Mouse (Mus musculus): ENCODE data around the gene Prss43.
A peak's percentile ranks its signal among the peaks of the same experiment; 100 is the strongest.
"Not testable (repeated sequence)": the region's sequence is repeated elsewhere in the genome, so short reads cannot be mapped to it uniquely, and the experiment has no call there.

Prss43 gene

GRCm38 (mm10) chr9:110826390-110826789 is at the start of gene Prss43:
Gene Prss43, plus strand, starts transcription at chr9:110826690.
- no peak for DNase-seq (ENCODE audit: low read depth, low spot score)

- DNase-seq (ENCODE audit: low read depth, low spot score) = no peak
These were observed 48.4 kb upstream of the Prss43 start for GRCm38 (mm10) chr9:110778100-110778499.

- DNase-seq (ENCODE audit: low read depth, low spot score) = no peak
These were observed 47.9 kb upstream of the Prss43 start for GRCm38 (mm10) chr9:110778559-110778958.

DNA sequence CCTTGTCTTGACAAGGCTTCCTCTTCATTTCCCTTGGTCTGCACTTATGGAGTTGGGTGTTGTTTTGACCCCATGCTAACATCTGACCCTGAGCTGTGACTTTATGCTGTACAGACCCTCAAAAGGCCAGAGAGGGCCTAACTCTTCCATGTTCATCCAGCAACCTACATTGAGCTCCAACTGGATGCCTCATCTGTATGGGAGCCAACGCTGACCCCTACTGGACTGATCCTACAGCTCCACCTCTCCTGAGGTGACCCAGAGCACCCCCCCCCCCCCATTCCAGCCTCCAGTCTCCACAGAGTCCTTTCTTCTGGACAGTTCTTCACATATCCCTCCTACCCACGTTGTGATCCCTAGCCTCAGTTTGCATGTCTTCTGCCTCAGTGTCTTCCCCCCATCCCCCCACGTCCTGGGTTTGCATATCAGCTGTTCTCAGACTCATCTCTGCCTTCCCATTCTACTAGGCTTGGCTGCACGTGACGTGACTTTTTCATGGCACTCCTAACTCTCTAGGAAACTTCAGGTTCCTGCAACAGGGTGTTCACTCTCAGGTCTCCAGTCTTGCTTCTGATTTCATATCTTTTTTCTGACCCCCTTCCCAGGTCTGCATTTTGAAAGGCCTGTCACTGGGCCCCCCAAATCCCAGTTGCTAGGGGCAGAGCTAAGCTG is 47.1 kb upstream of the Prss43 start:
- peak; percentile 48 for DNase-seq (ENCODE audit: low read depth, low spot score)

DNA sequence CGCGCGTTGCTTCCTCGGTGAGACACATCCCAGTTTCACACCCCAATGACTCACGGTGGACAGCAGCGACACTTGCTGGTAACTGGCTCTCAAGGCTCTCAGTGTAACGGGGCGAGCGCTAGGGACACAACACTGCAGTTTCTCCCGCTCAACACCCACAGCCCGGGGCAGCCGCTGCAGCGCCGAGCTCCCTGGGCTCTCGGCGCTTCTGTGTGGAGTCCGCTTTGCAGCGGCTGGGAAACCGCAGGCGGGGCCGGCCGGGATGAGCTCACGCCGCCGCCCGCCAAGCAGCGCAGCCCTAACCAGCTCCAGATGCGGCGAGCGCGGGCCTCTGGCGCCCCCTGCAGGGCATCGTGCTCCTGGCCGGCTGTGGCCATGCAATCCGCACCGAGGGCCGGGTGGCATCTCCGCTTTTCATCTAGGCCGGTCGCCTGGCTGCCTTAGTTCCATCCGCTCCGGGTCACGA is 45.2 kb upstream of the Prss43 start:
- peak; percentile 93 for DNase-seq (ENCODE audit: low read depth, low spot score)

- DNase-seq (ENCODE audit: low read depth, low spot score) = peak; percentile 86
These were observed 44.8 kb upstream of the Prss43 start for GRCm38 (mm10) chr9:110781731-110782130.

DNA sequence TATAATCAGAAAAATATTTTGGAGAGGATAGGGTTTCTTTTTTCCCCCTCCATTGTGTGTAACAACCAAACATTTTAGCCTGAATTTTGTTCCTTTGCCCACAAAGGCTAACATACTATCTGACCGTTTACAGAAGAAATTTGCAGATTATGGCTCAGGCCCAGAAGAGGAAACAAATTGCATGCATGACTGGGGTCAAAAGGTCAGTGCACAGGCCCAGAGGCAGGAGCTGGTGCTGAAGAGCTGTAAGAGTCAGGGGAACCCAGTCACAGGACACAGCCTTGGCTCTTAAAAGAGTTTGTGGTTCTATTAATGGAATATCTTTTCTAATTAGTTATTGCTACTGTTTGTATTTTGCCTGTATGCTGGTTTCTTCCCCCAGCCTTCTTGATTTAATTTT is 42.9 kb upstream of the Prss43 start:
- peak; percentile 32 for DNase-seq (ENCODE audit: low read depth, low spot score)

GRCm38 (mm10) chr9:110788169-110788568 is 38.3 kb upstream of the Prss43 start:
- no peak for DNase-seq (ENCODE audit: low read depth, low spot score)

GRCm38 (mm10) chr9:110790462-110790861 is 36.0 kb upstream of the Prss43 start:
- no peak for DNase-seq (ENCODE audit: low read depth, low spot score)

GRCm38 (mm10) chr9:110797013-110797412 is 29.5 kb upstream of the Prss43 start:
- DNase-seq (ENCODE audit: low read depth, low spot score) = no peak

- DNase-seq (ENCODE audit: low read depth, low spot score) = no peak
These were observed 28.6 kb upstream of the Prss43 start, which contains the start of gene Prss42 for GRCm38 (mm10) chr9:110797866-110798265. Gene Prss42, plus strand, starts transcription at chr9:110798166.

DNA sequence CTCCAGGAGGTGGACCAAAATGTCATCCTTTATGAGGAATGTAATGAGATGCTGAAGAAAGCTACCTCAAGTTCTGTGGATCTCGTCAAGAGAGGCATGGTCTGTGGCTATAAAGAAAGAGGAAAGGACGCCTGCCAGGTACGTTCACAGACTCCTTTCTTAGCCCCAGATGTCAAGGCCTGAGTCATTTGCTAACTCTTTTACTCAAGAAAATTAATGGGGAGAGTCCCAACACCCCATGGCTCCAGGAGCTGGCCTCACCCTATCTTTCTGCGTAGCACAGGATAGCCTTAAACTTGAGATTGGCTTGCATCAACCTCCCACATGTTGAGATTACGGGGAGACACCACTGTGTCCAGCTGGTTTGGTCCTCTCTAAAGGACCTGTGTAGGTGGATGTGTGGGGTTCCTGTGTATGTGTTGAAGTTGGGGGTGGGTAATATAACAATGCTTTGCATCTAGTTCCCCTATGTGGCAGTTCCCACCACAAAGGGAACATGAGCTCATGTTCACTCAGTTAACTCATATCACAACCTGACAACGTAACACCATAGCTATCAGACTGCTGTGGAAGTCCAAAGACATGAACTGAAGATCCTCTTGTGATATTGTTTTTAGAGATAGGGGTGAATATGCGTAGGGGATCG is 25.5 kb upstream of the Prss43 start:
- DNase-seq (ENCODE audit: low read depth, low spot score) = no peak

GRCm38 (mm10) chr9:110803294-110803693 is 23.2 kb upstream of the Prss43 start:
- no peak for DNase-seq (ENCODE audit: low read depth, low spot score)

DNA sequence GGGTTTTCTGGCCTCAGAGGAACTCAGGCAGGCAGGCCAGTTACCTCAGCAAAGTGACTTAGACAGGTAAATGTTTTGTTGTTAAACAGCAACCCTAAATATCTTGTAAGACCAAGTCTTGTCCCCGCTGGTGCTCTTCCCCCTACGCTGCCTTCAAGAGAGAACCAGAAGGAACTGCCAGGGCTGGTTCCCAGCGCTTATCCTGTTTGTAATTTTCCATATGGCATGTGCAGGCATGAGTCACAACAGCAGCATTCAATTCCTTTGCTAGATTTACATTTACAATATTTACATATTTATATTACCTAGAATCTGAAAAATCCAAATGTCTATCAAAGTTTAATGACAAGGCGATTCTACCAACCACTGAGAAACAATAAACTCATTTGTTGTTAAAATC is 16.4 kb upstream of the Prss43 start:
- DNase-seq (ENCODE audit: low read depth, low spot score) = no peak

DNA sequence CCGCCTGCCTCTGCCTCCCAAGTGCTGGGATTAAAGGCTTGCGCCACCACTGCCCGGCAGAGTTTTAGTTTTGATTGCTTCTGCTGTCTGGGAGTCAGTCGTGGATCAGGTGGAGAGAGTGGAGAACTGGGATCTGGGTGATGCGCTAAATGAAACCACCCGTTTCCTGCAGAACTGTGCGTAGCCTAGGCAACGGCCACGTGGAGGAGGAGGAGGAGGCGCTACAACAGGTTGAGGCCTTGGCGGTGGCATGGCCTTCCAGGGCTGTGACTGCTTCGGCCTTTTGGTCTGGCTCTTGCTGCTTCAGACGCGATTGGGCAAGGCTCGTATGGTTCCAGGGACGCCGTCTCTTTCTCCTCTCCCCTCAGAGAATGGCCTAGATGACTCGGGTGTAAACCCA is 12.7 kb upstream of the Prss43 start, which contains the start of gene Prss44:
Prss44 (plus strand) TSS at position 206 of the 400 bp plus-strand sequence.
- DNase-seq (ENCODE audit: low read depth, low spot score) = peak; percentile 6

- DNase-seq (ENCODE audit: low read depth, low spot score) = not testable (repeated sequence)
These were observed 5.9 kb upstream of the Prss43 start for GRCm38 (mm10) chr9:110820546-110820945.

GRCm38 (mm10) chr9:110821436-110821835 is 5.1 kb upstream of the Prss43 start:
- DNase-seq (ENCODE audit: low read depth, low spot score) = no peak

- no peak for DNase-seq (ENCODE audit: low read depth, low spot score)
These were observed 1.1 kb upstream of the Prss43 start for GRCm38 (mm10) chr9:110825426-110825825.

DNA sequence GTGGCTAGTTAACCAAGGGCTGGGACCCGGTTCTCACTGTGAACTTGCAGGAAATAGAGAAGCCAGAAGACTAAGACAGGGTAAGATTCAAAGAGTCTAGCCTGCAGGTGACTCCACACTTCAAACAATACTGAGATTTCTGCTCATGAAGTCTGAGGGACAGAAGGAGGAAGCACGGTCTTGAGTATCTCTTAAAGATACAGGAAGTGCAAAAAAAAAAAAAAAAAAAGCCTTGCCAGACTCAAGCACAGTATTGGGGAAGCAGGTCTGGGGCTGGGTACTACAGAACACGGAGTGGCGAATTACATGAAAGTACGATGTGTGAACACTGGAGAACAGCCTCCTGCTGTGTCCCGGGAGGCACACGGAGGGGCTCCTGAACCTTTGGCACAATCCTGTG is 658 bp upstream of the Prss43 start:
- no peak for DNase-seq (ENCODE audit: low read depth, low spot score)

- no peak for DNase-seq (ENCODE audit: low read depth, low spot score)
These were observed 6.5 kb downstream of the Prss43 start for GRCm38 (mm10) chr9:110833021-110833420.

- DNase-seq (ENCODE audit: low read depth, low spot score) = no peak
These were observed 7.9 kb downstream of the Prss43 start, which contains the start of gene Prss45 for GRCm38 (mm10) chr9:110834411-110834810. Gene Prss45, plus strand, starts transcription at chr9:110834588.

DNA sequence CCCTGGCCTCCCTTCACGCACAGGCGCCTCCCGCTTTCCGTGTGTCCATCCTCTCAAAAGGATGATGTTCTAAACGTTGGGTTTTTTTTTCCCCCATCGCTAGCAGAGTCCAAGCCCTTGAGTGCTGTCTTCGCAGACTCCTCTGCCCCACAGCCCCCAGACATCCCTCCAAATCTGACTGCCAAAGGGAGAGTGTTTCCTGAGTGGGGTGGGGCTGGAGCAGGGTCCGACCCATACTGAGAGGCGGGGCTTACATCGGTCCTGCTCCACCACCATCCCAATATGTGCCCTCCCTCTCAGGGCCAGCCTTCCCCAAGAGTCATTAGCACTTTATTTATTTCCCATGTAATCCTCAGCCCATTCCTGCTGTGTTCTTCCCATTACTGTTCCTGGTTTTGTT is 8.5 kb downstream of the Prss43 start:
- DNase-seq (ENCODE audit: low read depth, low spot score) = no peak

DNA sequence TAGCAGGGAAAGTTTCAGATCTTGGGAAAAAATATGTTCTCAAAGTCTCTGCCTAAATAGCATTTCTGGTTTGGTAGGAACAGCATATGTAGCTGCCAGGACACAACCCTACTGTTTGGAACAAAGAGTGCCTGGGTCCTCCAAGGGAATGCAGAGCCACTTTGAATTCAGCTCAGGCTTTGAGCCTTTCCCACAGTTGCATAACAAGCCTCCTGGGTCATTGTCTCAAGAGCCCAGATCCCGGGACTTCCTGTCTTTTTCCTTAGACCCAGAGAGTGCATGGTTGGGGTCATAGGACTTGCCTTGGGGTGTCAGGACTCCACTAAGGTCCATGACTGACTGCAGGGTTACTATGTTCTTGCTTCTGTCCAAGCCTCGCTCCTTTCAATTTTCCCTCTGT is 9.6 kb downstream of the Prss43 start:
- no peak for DNase-seq (ENCODE audit: low read depth, low spot score)

All from mesoderm, embryonic 11.5 days (tissue).